Mouse (Mus musculus): Measurements from ENCODE around the gene Piezo1.

- TF ChIP-seq POLR2A (IDR thresholded peaks at IDR 0.05; ENCODE audit: borderline replicate concordance, extremely low read depth, low read depth, low read length) = no peak
- TF ChIP-seq CTCF (IDR thresholded peaks at IDR 0.05; ENCODE audit: insufficient read depth, low read length) = no peak
Measured at GRCm38 (mm10) chr8:122544138-122544537, 7.0 kb downstream of the Piezo1 start.

All from lung, adult 2 months (tissue).